Mouse (Mus musculus): Measurements from ENCODE around the gene Crip3. TPM values are rescaled to one million over a fixed set of nuclear protein-coding genes. Genes with fewer than 3 reads are reported as not detected.

Gene Crip3
- not detected for total RNA-seq (2023)

DNA sequence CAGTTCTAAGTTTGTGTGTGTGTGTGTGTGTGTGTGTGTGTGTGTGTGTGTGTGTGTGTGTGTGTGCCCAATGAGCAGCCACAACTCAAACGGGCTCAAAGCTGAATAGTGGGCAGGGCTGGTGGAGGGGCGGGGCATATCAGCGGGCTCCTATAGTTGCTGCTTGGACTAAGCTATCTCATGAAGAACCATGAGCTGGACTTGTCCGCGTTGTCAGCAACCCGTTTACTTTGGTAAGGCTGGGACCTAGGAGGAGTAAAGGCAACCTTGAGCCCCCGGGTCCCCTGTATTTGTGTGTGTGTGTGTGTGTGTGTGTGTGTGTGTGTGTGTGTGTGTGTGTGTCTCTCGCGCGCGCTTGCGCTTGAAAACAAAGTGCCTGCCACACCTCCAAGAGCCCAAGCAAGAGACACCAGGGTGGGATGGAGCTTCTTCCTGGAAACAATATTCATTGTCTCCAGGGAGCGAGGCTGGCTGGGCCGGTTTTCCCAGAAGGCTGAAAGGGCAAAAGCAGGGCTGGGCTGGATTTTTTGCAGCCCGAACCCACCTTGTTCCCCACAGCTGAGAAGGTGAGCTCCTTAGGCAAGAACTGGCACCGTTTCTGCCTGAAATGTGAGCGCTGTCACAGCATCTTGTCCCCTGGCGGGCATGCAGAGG, at the start of gene Crip3:
Gene Crip3, plus strand, starts transcription at position 166 of the 654 bp plus-strand sequence.

DNA sequence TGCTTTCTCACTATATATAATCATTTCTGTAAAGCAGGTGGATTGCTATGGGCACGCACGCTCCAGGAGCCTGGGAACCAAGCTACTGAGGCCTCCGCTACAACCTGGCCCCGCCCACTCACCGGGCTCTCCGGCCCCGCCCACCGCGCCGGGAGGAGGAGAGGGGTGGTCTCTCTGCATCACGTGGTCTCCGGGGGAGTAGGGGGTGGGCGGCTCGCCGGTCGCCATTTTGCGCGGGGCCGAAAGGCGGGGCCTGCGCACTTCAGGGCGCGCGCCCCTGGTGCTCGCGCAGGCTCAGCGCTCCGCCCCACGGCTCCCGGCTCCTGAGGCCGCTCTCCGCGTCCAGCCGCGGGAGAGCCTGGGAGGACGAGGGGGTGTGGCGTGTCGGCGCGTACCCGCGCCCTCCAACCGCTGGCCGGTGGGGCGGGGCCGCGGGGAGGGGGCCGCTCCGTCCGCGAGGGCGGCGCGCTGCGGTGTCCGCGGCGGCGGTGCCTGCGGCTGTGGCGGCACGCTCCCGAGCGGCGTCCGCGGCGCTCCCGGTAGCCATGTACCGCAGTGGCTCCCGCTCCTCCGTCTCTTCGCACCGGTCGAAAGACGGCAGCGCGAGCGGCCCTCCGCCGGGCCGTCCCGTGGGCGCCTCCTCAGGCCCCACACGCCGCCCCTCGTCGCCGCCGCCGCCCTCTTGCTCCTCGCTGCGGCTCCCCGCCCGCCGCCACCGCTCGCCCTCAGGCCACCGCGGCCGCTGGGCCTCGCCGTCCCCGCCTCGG, 45.2 kb upstream of the Crip3 start, which contains the start of gene Zfp318:
Gene Zfp318, plus strand, starts transcription at position 438 of the 767 bp plus-strand sequence.

DNA sequence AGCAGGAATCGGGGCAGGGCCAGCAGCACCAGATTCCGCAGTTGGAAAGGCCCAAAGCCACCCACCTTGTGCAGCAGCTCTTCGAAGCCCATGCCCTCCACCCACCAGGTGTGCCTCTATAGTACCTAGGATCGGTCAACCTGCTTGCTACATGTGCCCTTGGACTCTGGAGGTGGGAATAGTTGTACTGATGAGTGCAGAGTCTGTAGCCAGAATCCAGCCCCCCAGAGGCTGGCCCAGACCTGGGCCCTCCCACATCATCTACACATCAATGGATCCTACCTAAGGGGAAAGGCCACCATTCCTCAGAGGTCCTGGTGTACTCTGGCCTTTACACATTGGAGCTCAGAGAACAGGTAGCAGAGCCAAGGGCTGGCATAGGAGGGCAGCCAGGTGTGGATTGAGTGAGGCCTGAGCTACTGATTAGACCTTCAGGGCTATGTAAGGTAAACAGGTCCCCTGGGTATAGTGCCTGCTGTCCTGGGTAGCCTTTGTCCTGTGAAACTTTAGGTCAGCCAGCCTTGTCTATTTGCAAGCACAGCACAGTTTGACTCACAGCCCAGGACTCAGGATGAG, 9.7 kb downstream of the Crip3 start, which contains the start of gene Slc22a7:
Gene Slc22a7, minus strand, starts transcription at position 160 of the 576 bp plus-strand sequence.

Other genes with a start within 250 kb of the Crip3 start
- 10 to 100 TPM; 12.1 to 14.6 TPM for gene Polh, start 226.3 kb upstream of the Crip3 start, total RNA-seq (2023)
- gene Xpo5, start 226.1 kb upstream of the Crip3 start, total RNA-seq (2023): 10 to 100 TPM; 37.5 to 41.9 TPM
- 10 to 100 TPM; 60.8 to 70.2 TPM for gene Polr1c, start 180.9 kb upstream of the Crip3 start, total RNA-seq (2023)
- gene Yipf3, start 180.8 kb upstream of the Crip3 start, total RNA-seq (2023): 100 to 1,000 TPM; 110 TPM
- 1 to 10 TPM; 3.2 to 4.9 TPM for gene Lrrc73, start 175.4 kb upstream of the Crip3 start, total RNA-seq (2023)
- 10 to 100 TPM; 44.5 to 55.9 TPM for gene Tjap1, start 145.9 kb upstream of the Crip3 start, total RNA-seq (2023)
- under 1 TPM in 1 of 2 experiments, not detected in 1; 0.55 TPM for gene Dlk2, start 131.5 kb upstream of the Crip3 start, total RNA-seq (2023)
- gene Abcc10, start 100.6 kb upstream of the Crip3 start, total RNA-seq (2023): 10 to 100 TPM; 16.1 to 17.5 TPM
- gene Zfp318, start 45.2 kb upstream of the Crip3 start, total RNA-seq (2023): 10 to 100 TPM; 43.3 to 48.2 TPM
- not detected for gene Slc22a7, start 9.5 kb downstream of the Crip3 start, total RNA-seq (2023)
- under 1 TPM; 0.53 to 0.87 TPM for gene Ttbk1, start 58.7 kb downstream of the Crip3 start, total RNA-seq (2023)
- gene Dnph1, start 67.8 kb downstream of the Crip3 start, total RNA-seq (2023): 1 to 10 TPM in 1 of 2 experiments, not detected in 1; 1.1 TPM
- 10 to 100 TPM; 14.3 to 16.6 TPM for gene Cul9, start 117.5 kb downstream of the Crip3 start, total RNA-seq (2023)
- 10 to 100 TPM; 74.1 to 76.7 TPM for gene Srf, start 127.2 kb downstream of the Crip3 start, total RNA-seq (2023)
- not detected for gene Ptk7, start 200.6 kb downstream of the Crip3 start, total RNA-seq (2023)
- gene Klc4, start 217.1 kb downstream of the Crip3 start, total RNA-seq (2023): 10 to 100 TPM; 13.0 to 16.7 TPM
- 10 to 100 TPM; 30.7 to 32.8 TPM for gene Mrpl2, start 217.3 kb downstream of the Crip3 start, total RNA-seq (2023)
- 1 to 10 TPM; 6.7 to 7.6 TPM for gene Cul7, start 221.4 kb downstream of the Crip3 start, total RNA-seq (2023)
- 10 to 100 TPM; 28.2 to 34.0 TPM for gene Rrp36, start 245.4 kb downstream of the Crip3 start, total RNA-seq (2023)
- gene Mea1, start 249.9 kb downstream of the Crip3 start, total RNA-seq (2023): 10 to 100 TPM; 44.8 to 46.6 TPM

Data from T-cell, adult 66 days (primary cell).